Mouse (Mus musculus): ENCODE results near the gene Cox7a1. TPM values are rescaled to one million over a fixed set of nuclear protein-coding genes. Genes with fewer than 3 reads are reported as not detected.
"Not testable (repeated sequence)": the region's sequence is repeated elsewhere in the genome, so short reads cannot be mapped to it uniquely, and the experiment has no call there.

Gene Cox7a1
- total RNA-seq, 4 experiments from 2014 or later = 4.4 to 6.9 (median 5.1) TPM

DNA sequence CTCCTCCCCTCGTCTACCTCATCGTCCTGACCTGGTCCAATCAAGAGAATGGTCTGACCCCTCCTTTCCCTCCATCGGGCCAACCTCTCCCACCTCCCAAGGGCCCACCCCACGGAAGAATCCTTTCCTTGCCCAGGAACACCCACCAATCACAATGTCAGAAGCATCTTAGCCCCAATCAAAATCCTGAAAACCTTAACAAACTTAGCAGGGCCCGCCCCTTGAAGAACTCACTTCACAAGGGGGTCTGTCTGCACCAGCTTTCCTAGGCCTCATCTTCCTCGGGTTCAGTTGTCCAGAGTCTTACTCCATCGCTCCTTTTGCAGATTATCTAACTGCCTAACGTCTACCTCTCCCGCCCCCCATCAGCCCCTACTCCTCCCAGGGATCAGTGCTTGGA is 9.1 kb downstream of the Cox7a1 start:
- no peak for DNase-seq (ENCODE audit: low spot score in 2 of 2)

DNA sequence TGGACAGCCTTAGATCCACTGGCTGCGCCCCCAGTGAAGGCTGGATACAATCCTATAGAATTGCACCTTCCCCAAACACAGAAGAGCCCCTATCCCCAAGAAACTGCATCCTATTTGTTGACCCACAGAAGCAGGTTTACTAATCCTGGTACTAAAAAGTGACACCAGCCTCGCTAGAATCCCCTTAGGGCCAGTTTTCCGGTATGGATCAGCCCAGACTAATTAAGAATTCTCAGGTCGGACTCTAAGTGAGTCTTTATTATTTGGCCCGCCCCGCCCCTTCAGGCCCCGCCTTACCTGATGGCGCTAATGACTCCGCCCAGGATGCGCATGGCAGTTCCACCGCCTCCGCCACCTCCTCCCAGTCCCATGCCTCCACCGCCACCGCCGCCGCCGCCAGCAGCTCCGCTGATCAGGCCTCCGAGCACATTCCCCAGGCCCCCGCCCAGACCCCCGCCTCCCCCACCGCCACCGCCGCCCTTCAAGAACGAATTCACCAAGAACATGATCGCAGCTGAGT is 9.7 kb downstream of the Cox7a1 start:
- DNase-seq (ENCODE audit: low spot score in 2 of 2) = peak; percentile 53 to 65

GRCm38 (mm10) chr7:30194101-30194831 is 10.3 kb downstream of the Cox7a1 start:
- no peak for DNase-seq (ENCODE audit: low spot score in 2 of 2)

DNA sequence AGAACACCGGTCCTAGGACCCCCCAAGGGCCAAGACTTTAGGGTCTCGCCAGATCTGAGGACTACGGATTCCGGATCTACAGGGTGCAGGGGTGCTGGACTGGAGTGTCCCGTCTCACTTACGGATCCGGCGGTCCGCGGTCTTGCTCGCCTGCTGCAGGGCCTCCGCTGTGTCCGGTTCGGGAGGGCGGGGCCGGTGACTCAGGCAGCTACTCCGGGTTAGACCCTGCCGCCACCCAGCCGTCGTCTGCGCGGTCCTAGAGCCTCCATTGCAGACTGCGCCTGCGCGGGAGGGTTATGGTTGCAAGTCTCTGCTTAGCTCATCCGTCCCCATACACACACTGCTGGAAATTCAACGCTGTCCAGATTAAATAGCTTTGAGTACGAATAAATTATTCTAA is 10.9 kb downstream of the Cox7a1 start:
- DNase-seq (ENCODE audit: low spot score in 2 of 2) = peak; percentile 91 to 93

GRCm38 (mm10) chr7:30195461-30195860 is 11.5 kb downstream of the Cox7a1 start:
- no peak for DNase-seq (ENCODE audit: low spot score in 2 of 2)

GRCm38 (mm10) chr7:30196171-30196570 is 12.2 kb downstream of the Cox7a1 start:
- DNase-seq (ENCODE audit: low spot score in 2 of 2) = no peak

DNA sequence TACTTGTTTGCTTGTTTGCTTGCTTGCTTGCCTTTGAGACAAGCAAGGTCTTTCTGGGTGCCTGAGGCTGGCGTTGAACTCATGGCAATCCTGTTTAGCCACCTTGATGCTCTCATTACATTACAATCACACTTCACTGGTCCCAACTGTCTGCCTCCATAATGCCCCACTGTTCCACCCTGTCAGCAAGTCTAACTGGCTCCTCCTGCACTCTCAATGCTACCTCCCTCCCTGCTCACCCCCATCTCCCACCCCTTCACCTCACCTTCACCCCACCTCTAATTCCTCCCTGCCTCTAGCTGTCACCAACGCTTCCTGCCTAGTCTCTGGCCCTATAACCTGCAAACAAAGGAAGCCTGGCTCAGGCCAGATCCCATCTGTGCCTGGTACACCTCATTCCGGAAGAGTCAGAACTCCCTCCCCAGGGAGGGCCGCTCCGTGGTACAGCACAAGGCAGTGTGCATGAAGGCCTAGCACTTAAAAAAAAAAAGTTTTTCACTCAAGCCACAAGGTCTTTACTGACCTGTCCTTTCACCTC is 13.7 kb downstream of the Cox7a1 start:
- no peak for DNase-seq (ENCODE audit: low spot score in 2 of 2)

DNA sequence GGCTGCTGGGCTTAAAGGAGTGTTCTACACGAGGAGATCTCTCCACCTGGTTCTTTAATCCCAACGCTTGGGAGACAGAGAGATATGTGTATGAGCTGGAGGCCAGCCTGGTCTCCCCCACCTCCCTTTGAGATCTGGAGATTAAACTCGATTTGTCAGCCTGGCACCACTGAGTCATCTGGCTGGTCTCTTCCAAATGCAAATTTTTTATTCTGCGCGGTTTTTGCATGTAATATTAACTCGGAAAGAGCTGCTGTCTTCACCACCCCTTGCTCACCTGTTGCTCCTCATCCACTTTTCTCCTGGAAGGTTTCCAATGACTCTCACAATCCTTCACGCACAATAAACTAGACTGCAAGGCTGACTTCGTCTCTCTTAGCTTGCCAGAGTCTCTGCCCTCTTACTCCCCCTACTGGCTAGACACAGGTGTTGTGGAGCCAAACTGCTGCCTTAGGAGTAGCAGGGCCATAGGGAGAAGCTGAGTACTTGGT is 14.6 kb downstream of the Cox7a1 start, which contains the start of gene Capns1:
TSS of gene Capns1 (minus strand) at position 331 of the 491 bp plus-strand sequence.
- no peak for DNase-seq (ENCODE audit: low spot score in 2 of 2)

GRCm38 (mm10) chr7:30199498-30200139 is 15.7 kb downstream of the Cox7a1 start:
- DNase-seq (ENCODE audit: low spot score in 2 of 2) = no peak

- DNase-seq (ENCODE audit: low spot score in 2 of 2) = no peak
Measured at GRCm38 (mm10) chr7:30200200-30200599, 16.3 kb downstream of the Cox7a1 start.

- not testable (repeated sequence) for DNase-seq (ENCODE audit: low spot score in 2 of 2)
Measured at GRCm38 (mm10) chr7:30200661-30201060, 16.7 kb downstream of the Cox7a1 start.

DNA sequence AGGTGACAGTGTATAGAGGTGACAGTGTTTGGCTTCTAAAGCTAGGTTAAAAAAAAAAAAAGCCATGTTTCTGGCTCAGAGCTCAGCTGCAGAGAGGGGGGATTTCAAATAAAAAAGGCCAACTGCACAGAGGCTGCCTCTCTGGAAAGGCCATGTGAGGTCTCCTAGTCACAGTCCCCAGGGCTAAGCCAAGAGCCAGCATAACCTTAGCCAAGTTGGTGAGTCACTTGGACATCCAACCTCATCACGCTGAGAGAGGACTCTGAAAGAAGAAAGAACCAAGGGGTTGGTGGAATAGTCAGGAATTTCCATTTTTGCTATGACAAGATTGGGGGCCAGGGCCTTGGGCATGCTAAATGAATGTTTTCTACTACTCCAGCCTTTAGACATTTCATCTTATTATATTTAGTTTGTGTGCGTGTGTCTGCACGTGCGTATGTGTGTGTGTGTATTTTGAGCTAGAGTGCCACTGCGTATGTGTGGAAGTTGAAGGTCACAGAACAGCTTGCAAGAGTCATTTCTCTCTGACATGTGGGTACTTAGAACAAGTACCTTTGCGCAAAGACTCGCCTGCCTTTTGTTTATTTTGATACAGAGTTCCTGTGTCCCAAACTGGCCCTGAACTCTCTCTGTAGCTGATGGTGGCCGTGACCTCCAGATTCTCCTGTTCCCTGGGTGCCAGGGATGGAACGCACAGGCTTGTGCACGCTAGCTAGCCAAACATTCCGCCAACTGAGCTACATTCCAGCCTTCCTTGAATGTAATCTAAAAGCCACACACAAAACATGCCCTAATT is 19.1 kb downstream of the Cox7a1 start:
- DNase-seq (ENCODE audit: low spot score in 2 of 2) = no peak

GRCm38 (mm10) chr7:30204380-30204779 is 20.4 kb downstream of the Cox7a1 start:
- DNase-seq (ENCODE audit: low spot score in 2 of 2) = no peak

DNA sequence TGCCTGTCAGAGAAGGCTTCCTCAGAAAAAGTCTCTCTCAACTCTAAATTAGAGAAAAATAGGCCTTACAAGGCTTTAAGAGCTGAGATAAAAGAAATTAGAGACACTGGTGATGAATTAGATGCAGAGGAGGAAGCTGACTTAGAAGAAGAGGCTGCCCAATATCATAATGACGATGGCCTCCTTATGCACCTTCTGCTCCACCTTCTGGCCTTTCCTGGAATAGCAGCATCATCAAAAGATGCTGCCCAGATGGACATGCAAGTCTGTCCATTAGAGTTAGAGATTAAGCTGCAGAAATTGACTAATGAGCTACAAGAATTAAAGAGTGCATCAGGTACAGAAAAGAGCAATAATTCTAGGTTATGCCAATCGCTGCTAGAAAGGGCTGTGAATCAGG is 21.4 kb downstream of the Cox7a1 start:
- DNase-seq (ENCODE audit: low spot score in 2 of 2) = peak in 1 of 2 experiments; percentile 48

- not testable (repeated sequence) for DNase-seq (ENCODE audit: low spot score in 2 of 2)
Measured at GRCm38 (mm10) chr7:30206364-30206763, 22.4 kb downstream of the Cox7a1 start.

- DNase-seq (ENCODE audit: low spot score in 2 of 2) = no peak
Measured at GRCm38 (mm10) chr7:30211025-30211424, 27.1 kb downstream of the Cox7a1 start.

- DNase-seq (ENCODE audit: low spot score in 2 of 2) = no peak
Measured at GRCm38 (mm10) chr7:30213881-30214280, 29.9 kb downstream of the Cox7a1 start.

DNA sequence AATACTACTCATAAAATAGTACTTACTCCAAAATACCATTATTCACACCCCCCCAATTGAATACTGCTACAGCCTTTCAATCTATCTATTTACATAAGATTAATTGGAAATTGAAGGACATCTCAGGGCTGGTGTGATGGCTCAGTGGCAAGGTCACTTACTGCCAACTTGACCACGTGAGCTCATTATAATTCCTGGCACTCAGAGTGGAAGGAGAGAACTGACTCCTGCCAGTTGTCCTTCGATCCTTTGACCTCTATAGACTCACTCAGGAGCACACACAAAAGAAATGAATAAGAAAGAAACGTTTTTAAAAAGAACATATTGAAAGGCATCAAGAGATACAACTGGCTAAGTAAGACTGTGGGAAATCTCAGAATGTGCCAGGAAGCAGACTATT is 31.9 kb downstream of the Cox7a1 start:
- DNase-seq (ENCODE audit: low spot score in 2 of 2) = no peak

- DNase-seq (ENCODE audit: low spot score in 2 of 2) = peak; percentile 53
Measured at GRCm38 (mm10) chr7:30216723-30217151, 32.8 kb downstream of the Cox7a1 start.

DNA sequence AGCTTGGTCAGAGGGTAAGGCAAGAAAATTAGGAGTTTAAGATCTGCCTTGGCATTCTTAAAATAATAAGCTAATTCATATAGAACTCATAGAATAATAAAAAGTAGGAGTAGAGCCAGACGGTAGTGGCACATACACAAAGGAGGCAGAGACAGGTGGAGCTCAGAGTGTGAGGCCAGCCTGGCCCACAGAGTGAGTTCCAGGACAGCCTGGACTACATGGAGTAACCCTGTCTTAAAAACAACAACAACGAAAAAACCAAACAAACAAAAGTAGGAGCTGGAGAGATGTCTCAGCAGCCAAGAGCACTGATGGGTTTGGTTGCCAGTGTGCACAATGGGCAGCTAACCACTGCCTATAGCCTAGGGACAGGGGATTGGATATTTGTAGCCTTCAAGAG is 33.3 kb downstream of the Cox7a1 start:
- no peak for DNase-seq (ENCODE audit: low spot score in 2 of 2)

DNA sequence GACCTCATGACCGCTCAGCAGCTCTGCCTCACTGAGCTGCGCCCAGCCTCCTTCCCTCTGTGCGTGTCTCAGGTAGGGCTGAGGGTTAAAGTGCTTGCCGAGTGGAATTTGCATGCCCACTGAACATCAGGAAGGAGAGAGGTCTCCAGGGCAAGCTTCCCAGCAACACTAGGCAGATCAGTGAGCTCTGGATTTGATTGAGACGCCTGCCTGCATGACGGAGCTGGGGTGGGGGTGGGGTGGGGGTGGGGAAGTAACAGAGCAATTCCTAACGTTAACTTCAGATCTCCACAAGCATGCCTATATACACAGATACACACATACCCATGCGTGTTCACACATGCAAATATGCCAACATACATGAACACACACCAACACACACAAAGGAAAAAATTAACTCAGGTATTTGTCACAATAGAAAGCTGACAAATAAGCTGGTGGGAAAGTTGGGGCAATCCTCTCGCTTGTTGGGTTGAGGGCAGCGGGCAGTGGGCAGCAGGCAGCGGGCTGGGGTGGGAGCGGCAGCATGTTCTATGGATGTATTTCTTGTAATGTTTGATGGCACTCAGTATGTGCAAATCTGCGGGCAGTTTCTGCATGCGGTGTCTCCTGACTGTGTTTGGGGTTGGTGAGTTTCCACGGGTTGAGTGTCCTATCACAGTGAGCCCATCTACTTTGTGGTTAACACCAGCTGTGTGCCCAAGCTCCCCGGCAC is 35.5 kb downstream of the Cox7a1 start:
- no peak for DNase-seq (ENCODE audit: low spot score in 2 of 2)

Data from layer of hippocampus, adult 8-10 months (tissue).